Mouse (Mus musculus) lung, postnatal 14 days (tissue): ENCODE measurements around the gene 2810021J22Rik.

Experiments used
- DNase-seq: peaks from one replicate; pipeline ENCODE4 v3.0.0; 2021

Gene 2810021J22Rik

DNA sequence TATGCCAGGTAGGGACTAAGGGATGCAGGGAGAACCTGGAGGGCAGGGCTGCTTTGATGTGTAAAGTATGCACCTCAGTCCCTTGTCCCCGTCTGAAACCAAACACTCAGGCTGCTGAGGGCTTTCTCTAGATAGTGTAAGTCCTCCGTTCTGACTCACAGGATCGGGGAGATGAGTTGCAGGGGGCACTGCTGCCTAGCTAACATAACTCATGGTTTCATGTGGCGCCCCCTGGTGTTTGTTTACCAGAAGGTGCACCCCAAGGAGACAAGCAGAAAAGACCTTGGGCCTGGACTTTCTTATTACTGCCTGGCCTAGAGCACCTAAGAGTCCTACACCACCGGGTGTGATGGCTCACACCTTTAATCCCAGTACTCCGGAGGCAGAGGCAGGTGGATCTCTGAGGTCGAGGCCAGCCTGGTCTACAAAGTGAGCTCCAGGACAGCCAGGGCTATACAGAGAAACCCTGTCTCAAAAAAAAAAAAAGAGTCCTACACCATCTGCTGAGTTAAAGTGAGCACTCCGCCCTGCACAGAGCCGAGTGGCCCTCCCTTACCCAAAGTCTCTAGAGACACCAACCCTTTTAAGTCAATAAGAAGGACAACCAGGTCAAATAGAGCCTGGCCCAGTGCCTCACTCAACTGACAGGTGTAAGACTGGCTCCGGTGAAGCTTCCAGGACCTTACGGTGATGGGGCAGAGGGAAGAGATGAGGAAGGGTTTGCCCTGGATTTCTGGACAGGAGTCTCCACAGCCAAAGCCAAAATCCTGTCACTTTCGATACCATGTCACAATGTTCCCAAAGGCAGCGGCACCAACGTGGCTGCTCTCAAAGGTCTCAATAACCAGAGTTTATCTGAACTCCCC is 50.1 kb downstream of the 2810021J22Rik start:
- DNase-seq = peak; percentile 77

DNA sequence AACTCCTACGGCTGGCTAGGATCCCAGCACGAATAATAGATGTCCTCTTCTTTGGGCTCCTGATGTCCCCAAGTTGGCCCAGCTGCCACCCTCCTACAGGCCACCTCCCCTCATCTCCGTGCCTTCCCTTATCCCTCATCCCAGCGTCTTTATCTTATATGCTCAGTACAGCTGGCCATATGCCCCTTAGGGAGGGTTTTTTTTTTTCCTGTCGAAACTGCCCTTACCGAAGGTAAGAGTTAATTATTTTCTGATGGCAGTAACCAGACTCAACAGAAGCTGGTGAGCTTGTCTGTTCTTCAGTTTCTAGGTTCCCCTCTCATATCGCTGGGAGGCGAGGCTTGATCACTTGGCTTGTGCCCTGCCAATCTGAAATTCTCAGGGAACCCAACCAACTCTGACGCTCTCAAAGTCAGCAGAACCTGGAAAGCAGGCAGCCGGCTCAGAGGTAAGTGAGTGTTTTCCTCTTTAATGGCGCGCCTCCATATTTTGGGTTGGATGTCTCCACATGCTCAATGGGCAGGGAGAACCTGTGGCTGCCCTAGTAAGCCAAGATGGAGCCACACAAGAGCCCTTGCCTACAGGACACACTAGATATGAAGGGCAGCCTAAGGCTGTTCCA is 50.8 kb downstream of the 2810021J22Rik start, which contains the start of gene Btnl10:
Btnl10 (plus strand) TSS at position 164 of the 622 bp plus-strand sequence.
- DNase-seq = no peak

DNA sequence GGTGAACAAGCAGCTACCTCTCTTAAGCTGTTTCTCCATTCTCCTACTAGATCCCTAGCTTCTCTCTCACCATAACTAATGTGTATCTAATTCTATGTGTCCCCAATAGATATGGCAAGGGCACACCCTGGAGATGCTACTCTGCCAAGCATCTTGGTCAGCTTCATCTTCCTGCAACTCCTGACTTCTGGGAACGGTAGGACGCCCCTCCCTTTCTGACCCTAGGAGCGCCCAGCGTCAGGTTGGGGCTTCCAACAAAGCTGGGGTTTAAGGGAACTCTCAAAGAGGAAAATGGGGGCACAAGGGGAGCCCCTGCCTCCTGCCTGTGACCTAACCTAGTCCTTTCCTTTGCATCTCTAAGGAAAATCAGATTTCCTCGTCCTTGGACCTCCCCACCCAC is 51.7 kb downstream of the 2810021J22Rik start:
- no peak for DNase-seq

DNA sequence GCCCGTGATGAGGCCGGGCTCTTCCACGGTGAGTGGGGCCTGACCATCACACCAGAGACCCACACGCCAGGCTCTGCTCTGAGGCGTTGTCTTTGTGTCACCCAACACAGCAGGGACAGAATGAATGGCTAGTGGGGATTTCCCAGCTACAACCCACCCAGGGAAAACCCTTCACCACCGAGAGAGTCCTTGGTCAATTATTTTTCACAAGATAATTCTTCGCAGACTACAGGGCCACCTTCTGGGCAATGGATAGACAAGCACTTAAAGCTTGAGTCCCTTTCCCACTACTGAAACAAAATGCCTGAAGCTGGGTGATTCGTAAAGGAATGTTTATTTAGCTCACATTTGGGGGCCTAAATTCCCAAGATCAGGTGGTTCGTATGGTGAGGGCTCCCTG is 55.4 kb downstream of the 2810021J22Rik start:
- DNase-seq = no peak

- no peak for DNase-seq
Measured at GRCm38 (mm10) chr11:58926651-58927050, 59.6 kb downstream of the 2810021J22Rik start.

DNA sequence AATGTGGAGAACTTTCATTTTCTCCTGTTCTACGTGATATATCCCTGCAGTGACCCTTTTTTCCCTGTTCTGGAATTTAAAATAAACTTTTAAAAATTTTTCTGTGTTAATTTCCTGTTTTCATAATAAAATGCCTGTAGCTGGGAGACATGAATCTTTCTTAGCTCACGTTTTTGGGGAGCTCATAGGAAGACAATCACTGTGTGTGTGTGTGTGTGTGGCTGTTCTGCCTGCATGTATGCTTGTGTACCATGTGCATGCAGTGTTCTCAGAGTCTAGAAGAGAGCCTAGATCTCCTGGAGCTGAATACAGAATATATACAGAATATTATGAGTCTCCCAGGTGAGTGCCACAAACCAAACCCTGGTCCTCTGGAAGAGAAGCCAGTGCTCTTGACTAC is 60.0 kb downstream of the 2810021J22Rik start:
- DNase-seq = no peak

DNA sequence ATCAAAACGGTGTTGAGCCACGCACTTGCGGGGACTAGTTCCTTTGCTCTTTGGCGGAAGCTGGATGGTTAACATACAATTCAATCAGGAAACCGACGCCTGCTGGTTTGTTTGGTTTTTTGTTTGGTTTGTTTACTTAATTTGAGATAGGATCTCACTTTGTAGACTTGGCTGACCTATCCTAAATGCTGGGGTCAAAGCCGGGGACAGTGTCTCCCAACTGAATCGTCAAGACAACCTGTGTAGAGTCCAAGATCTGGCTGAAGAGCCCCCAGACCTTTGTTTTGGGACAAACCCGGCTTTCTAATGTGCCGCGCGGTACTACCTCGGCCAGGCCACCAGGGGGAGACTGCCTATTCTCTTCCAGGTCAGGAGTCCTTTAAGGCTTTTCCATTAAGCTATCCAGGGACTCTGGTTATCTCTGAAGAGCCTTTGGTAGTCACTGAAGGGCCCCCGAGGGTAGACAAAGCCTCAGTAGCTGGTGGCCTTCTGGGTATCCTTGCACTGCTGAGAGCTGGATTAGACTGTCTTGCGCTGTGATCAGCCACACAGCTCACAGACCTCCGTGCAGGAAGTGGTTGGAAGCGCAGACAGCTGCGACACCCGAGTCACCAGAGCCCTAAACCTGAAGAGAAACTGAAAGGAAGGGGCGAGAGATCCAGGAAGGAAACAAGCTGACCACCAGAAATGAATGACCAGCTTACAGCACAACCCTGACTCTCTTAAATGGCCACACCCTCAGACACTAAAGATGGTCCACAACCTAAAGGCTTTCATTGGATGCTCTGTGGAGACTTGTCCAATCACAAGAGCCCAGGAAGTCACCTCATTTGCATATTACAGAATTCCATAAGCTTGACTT is 61.0 kb downstream of the 2810021J22Rik start:
- DNase-seq = peak; percentile 67

DNA sequence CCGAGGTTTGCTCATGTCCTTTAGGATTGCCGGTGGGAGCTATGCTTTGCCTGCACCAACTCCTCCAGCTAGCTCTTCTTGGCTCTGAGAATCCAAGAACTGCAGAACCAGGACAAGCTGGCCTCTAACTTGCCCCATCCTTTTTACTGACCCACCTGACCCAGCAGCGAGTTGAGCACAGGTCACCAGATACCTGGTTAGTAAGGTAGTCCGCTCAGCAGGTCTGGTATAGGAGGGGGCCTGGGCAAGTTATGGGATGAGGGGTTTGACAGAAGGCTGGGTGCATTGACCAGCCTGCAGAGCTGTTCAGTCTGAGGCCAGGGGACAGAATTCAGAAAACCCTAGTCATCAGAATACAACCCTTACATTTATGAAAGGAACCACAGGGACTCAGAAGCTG is 62.0 kb downstream of the 2810021J22Rik start:
- DNase-seq = no peak

- no peak for DNase-seq
Measured at GRCm38 (mm10) chr11:58929641-58930040, 62.6 kb downstream of the 2810021J22Rik start.

DNA sequence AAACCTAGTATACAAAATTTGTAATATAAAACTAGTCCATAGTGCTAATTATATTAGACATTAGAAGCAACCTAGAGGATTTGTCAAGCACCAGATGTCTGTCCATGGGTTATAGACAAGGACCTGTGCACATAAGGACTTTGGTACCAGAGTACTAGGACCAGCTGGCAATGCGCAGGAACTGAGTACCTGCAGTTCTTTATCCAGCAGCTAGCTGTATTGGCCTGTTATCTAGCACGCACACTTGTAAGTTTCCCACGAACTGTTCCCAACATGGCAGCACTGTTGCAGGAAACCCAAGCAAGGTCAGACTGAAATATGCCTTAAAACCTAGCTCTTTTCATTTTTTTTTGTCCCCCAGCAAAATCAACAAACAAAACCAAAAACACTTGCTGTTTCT is 63.2 kb downstream of the 2810021J22Rik start:
- DNase-seq = no peak

- no peak for DNase-seq
Measured at GRCm38 (mm10) chr11:58931576-58931975, 64.6 kb downstream of the 2810021J22Rik start.
